Mouse (Mus musculus) brain, embryonic 14.5 days (tissue): ENCODE measurements around the gene Gpbp1.

Experiments used
- CTCF ChIP-seq: fragments of 200-500 bp; IDR thresholded peaks from 2 replicates; pipeline ENCODE4 v1.5.1; 2012; ENCODE audit warnings: inconsistent platforms, mild to moderate bottlenecking, moderate library complexity, borderline replicate concordance; ENCODE audit not compliant: insufficient read depth, insufficient read length; ENCODE audit errors: extremely low read depth
- POLR2A ChIP-seq: fragments of 200-500 bp; IDR thresholded peaks from 2 replicates; pipeline ENCODE4 v1.6.1; 2012; ENCODE audit warnings: mild to moderate bottlenecking, inconsistent platforms, borderline replicate concordance; ENCODE audit not compliant: poor library complexity, insufficient read depth, insufficient read length, severe bottlenecking; ENCODE audit errors: extremely low read depth

DNA sequence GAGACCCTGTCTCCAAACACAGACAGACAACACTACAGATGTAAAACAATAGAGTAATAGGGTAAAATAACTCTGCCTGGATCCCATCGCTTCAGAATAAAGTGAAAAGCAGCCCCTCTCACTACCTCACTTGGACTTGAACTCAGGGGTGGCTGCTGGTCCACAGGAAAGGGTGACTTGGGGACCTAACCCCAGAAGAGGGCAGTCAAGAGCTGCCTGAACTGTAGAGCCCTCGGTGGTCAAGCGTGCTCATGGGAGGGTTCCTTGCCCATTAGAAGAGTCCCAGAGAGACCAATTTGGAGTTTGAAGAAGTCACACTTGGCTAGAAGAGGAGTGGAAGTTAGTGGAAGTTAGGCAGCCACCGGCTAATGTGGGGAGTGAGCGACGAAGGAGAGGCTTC lies 44.2 kb upstream of the Gpbp1 start:
- TF ChIP-seq CTCF (peak; percentile 24; the same call in 1 of the 2 replicates), POLR2A (no peak)
